Mouse (Mus musculus): ENCODE data around the gene Rasd2. TPM values are rescaled to one million over a fixed set of nuclear protein-coding genes. Genes with fewer than 3 reads are reported as not detected.

Rasd2 gene
- 2.0 and 4.0 TPM in 2 replicates for total RNA-seq (2014; rRNA removed; ENCODE audit: low replicate concordance)
- polyA plus RNA-seq (2015; fragmentation: Nextera tagmentation; extraction: Ambion mirVana): 0.63 and 0.68 TPM in 2 replicates

GRCm38 (mm10) chr8:75213686-75214085 is at the start of gene Rasd2:
TSS of gene Rasd2 (plus strand) at chr8:75213944.
- under 1% methylated on average over 35 of the region's 42 CpGs for WGBS
- peaks cover 37% of the 10 kb centered on the region for H3K27me3 ChIP-seq (ENCODE audit: control insufficient read depth, insufficient read depth, low read length)

GRCm38 (mm10) chr8:75169363-75169762 is 44.4 kb upstream of the Rasd2 start:
- H3K9ac ChIP-seq (replicated peaks; ENCODE audit: low read depth, low read length): no peak overlapping the region
- H3K4me1 ChIP-seq (ENCODE audit: control insufficient read depth, insufficient read depth): no peaks in the 10 kb centered on the region
- H3K4me2 ChIP-seq (ENCODE audit: low read depth, low read length): no peak overlapping the region
- H3K36me3 ChIP-seq (replicated peaks; ENCODE audit: control insufficient read depth, insufficient read depth, low read length): no peaks in the 10 kb centered on the region
- WGBS: 22% methylated on average over 5 of the region's 5 CpGs
- no peaks in the 10 kb centered on the region for H3K9me3 ChIP-seq (replicated peaks; ENCODE audit: control insufficient read depth, low read length)
- peak; percentile 73 for DNase-seq (ENCODE audit: low spot score)
- peak; percentile 78 for ATAC-seq (ENCODE audit: insufficient read depth, low read depth)
- TF ChIP-seq CTCF (IDR thresholded peaks at IDR 0.05; ENCODE audit: low read depth): no peak
- TF ChIP-seq EP300 (IDR thresholded peaks at IDR 0.05; ENCODE audit: low read depth): no peak
- H3K4me3 ChIP-seq (ENCODE audit: low read depth, low read length): no peak overlapping the region
- no peak overlapping the region for H3K27ac ChIP-seq (ENCODE audit: low read depth)
- no peaks in the 10 kb centered on the region for H3K27me3 ChIP-seq (ENCODE audit: control insufficient read depth, insufficient read depth, low read length)

More at GRCm38 (mm10) chr8:75213686-75214085, at the start of gene Rasd2:
- no peak within 1 kb of the TSS for H3K27ac ChIP-seq (ENCODE audit: low read depth)
- H3K9ac ChIP-seq (replicated peaks; ENCODE audit: low read depth, low read length): peak within 1 kb of the TSS; percentile 47
- H3K4me2 ChIP-seq (ENCODE audit: low read depth, low read length): peak within 1 kb of the TSS; percentile 96
- ATAC-seq (ENCODE audit: insufficient read depth, low read depth): no peak
- H3K36me3 ChIP-seq (replicated peaks; ENCODE audit: control insufficient read depth, insufficient read depth, low read length): no peaks in the 10 kb centered on the region
- peak within 1 kb of the TSS; percentile 55 for H3K4me3 ChIP-seq (ENCODE audit: low read depth, low read length)
- TF ChIP-seq CTCF (IDR thresholded peaks at IDR 0.05; ENCODE audit: low read depth) (no peak), EP300 (IDR thresholded peaks at IDR 0.05; ENCODE audit: low read depth) (no peak)
- H3K9me3 ChIP-seq (replicated peaks; ENCODE audit: control insufficient read depth, low read length): no peaks in the 10 kb centered on the region
- H3K4me1 ChIP-seq (ENCODE audit: control insufficient read depth, insufficient read depth): peaks cover 17% of the 10 kb centered on the region
- DNase-seq (ENCODE audit: low spot score): no peak

GRCm38 (mm10) chr8:75172009-75172685 is 41.6 kb upstream of the Rasd2 start:
- Histone ChIP-seq H3K4me3 (ENCODE audit: low read depth, low read length) (no peak overlapping the region), H3K9me3 (replicated peaks; ENCODE audit: control insufficient read depth, low read length) (no peaks in the 10 kb centered on the region), H3K27ac (ENCODE audit: low read depth) (no peak overlapping the region), H3K4me2 (ENCODE audit: low read depth, low read length) (no peak overlapping the region), H3K4me1 (ENCODE audit: control insufficient read depth, insufficient read depth) (no peaks in the 10 kb centered on the region), H3K36me3 (replicated peaks; ENCODE audit: control insufficient read depth, insufficient read depth, low read length) (no peaks in the 10 kb centered on the region), H3K27me3 (ENCODE audit: control insufficient read depth, insufficient read depth, low read length) (no peaks in the 10 kb centered on the region), H3K9ac (replicated peaks; ENCODE audit: low read depth, low read length) (no peak overlapping the region)
- TF ChIP-seq CTCF (IDR thresholded peaks at IDR 0.05; ENCODE audit: low read depth): no peak
- TF ChIP-seq EP300 (IDR thresholded peaks at IDR 0.05; ENCODE audit: low read depth): no peak
- WGBS: 77% methylated on average over 6 of the region's 6 CpGs
- ATAC-seq (ENCODE audit: insufficient read depth, low read depth): no peak
- no peak for DNase-seq (ENCODE audit: low spot score)

DNA sequence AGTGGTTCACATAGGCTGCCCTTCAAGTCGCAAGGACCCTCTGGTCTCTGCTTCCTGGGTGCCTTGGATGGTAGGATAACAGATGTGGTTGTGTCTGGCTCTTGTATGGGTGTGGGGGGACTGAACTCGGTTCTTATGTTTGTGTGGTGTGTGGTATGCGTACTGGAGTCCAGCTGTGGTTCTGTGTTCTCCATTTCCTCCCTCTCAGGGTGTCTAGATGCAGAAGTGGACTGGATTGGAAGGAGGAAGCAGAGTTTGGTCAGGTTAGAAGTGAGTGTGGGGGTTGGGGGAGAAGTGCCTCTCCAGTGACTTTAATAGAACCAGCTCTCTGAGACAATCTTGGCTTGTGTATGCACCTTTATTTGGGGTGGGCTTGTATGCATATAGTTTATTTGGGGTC is 20.7 kb upstream of the Rasd2 start:
- Histone ChIP-seq H3K4me3 (ENCODE audit: low read depth, low read length) (no peak overlapping the region), H3K27ac (ENCODE audit: low read depth) (no peak overlapping the region), H3K27me3 (ENCODE audit: control insufficient read depth, insufficient read depth, low read length) (no peaks in the 10 kb centered on the region), H3K9ac (replicated peaks; ENCODE audit: low read depth, low read length) (no peak overlapping the region), H3K4me1 (ENCODE audit: control insufficient read depth, insufficient read depth) (no peaks in the 10 kb centered on the region; the same call in 1 of the 2 replicates), H3K9me3 (replicated peaks; ENCODE audit: control insufficient read depth, low read length) (no peaks in the 10 kb centered on the region), H3K4me2 (ENCODE audit: low read depth, low read length) (no peak overlapping the region), H3K36me3 (replicated peaks; ENCODE audit: control insufficient read depth, insufficient read depth, low read length) (no peaks in the 10 kb centered on the region)
- ATAC-seq (ENCODE audit: insufficient read depth, low read depth) (no peak), DNase-seq (ENCODE audit: low spot score) (no peak)
- TF ChIP-seq EP300 (IDR thresholded peaks at IDR 0.05; ENCODE audit: low read depth): no peak
- no peak for TF ChIP-seq CTCF (IDR thresholded peaks at IDR 0.05; ENCODE audit: low read depth)
- WGBS: 69% methylated on average over 3 of the region's 3 CpGs

GRCm38 (mm10) chr8:75194473-75195071 is 19.2 kb upstream of the Rasd2 start:
- H3K9me3 ChIP-seq (replicated peaks; ENCODE audit: control insufficient read depth, low read length): no peaks in the 10 kb centered on the region
- H3K27ac ChIP-seq (ENCODE audit: low read depth): no peak overlapping the region
- no peak overlapping the region for H3K4me3 ChIP-seq (ENCODE audit: low read depth, low read length)
- H3K9ac ChIP-seq (replicated peaks; ENCODE audit: low read depth, low read length): no peak overlapping the region
- peak; percentile 31; the same call in 1 of the 2 replicates for ATAC-seq (ENCODE audit: insufficient read depth, low read depth)
- no peak for TF ChIP-seq EP300 (IDR thresholded peaks at IDR 0.05; ENCODE audit: low read depth)
- TF ChIP-seq CTCF (IDR thresholded peaks at IDR 0.05; ENCODE audit: low read depth): no peak
- peak; percentile 27 for DNase-seq (ENCODE audit: low spot score)
- no peak overlapping the region for H3K4me2 ChIP-seq (ENCODE audit: low read depth, low read length)
- 43% methylated on average over 4 of the region's 4 CpGs for WGBS
- no peaks in the 10 kb centered on the region for H3K27me3 ChIP-seq (ENCODE audit: control insufficient read depth, insufficient read depth, low read length)
- H3K36me3 ChIP-seq (replicated peaks; ENCODE audit: control insufficient read depth, insufficient read depth, low read length): no peaks in the 10 kb centered on the region
- peaks cover 1% of the 10 kb centered on the region; the same call in 1 of the 2 replicates for H3K4me1 ChIP-seq (ENCODE audit: control insufficient read depth, insufficient read depth)
